Mouse (Mus musculus): ENCODE results near the gene Pecr. TPM values are rescaled to one million over a fixed set of nuclear protein-coding genes. Genes with fewer than 3 reads are reported as not detected.

Gene Pecr
- polyA plus RNA-seq, 1 experiment: 4.5 TPM

- no peak for DNase-seq (ENCODE audit: low read depth)
- TF ChIP-seq CTCF (IDR thresholded peaks at IDR 0.05; ENCODE audit: borderline replicate concordance, extremely low read depth, insufficient read depth, insufficient read length) (no peak), POLR2A (IDR thresholded peaks at IDR 0.05; ENCODE audit: borderline replicate concordance, extremely low read depth, insufficient read depth, insufficient read length, poor library complexity, severe bottlenecking) (no peak)
Observed at GRCm38 (mm10) chr1:72308919-72309318, 24.8 kb upstream of the Pecr start.

GRCm38 (mm10) chr1:72307317-72307798 is 23.2 kb upstream of the Pecr start, which contains the start of gene Xrcc5:
Xrcc5 (plus strand) TSS chr1:72307421.
- TF ChIP-seq CTCF (IDR thresholded peaks at IDR 0.05; ENCODE audit: borderline replicate concordance, extremely low read depth, insufficient read depth, insufficient read length) (no peak), POLR2A (IDR thresholded peaks at IDR 0.05; ENCODE audit: borderline replicate concordance, extremely low read depth, insufficient read depth, insufficient read length, poor library complexity, severe bottlenecking) (peak; percentile 58; the same call in 1 of the 2 replicates)
- DNase-seq (ENCODE audit: low read depth): peak; percentile 99

- no peak for DNase-seq (ENCODE audit: low read depth)
- peak; percentile 58; the same call in 1 of the 2 replicates for TF ChIP-seq CTCF (IDR thresholded peaks at IDR 0.05; ENCODE audit: borderline replicate concordance, extremely low read depth, insufficient read depth, insufficient read length)
- no peak for TF ChIP-seq POLR2A (IDR thresholded peaks at IDR 0.05; ENCODE audit: borderline replicate concordance, extremely low read depth, insufficient read depth, insufficient read length, poor library complexity, severe bottlenecking)
Observed at GRCm38 (mm10) chr1:72306679-72307181, 22.6 kb upstream of the Pecr start.

GRCm38 (mm10) chr1:72306241-72306640 is 22.1 kb upstream of the Pecr start:
- TF ChIP-seq CTCF (IDR thresholded peaks at IDR 0.05; ENCODE audit: borderline replicate concordance, extremely low read depth, insufficient read depth, insufficient read length) (no peak), POLR2A (IDR thresholded peaks at IDR 0.05; ENCODE audit: borderline replicate concordance, extremely low read depth, insufficient read depth, insufficient read length, poor library complexity, severe bottlenecking) (no peak)
- DNase-seq (ENCODE audit: low read depth): peak; percentile 35

GRCm38 (mm10) chr1:72301845-72302244 is 17.7 kb upstream of the Pecr start:
- TF ChIP-seq POLR2A (IDR thresholded peaks at IDR 0.05; ENCODE audit: borderline replicate concordance, extremely low read depth, insufficient read depth, insufficient read length, poor library complexity, severe bottlenecking) (no peak), CTCF (IDR thresholded peaks at IDR 0.05; ENCODE audit: borderline replicate concordance, extremely low read depth, insufficient read depth, insufficient read length) (no peak)
- DNase-seq (ENCODE audit: low read depth): no peak

- TF ChIP-seq POLR2A (IDR thresholded peaks at IDR 0.05; ENCODE audit: borderline replicate concordance, extremely low read depth, insufficient read depth, insufficient read length, poor library complexity, severe bottlenecking) (no peak), CTCF (IDR thresholded peaks at IDR 0.05; ENCODE audit: borderline replicate concordance, extremely low read depth, insufficient read depth, insufficient read length) (no peak)
- DNase-seq (ENCODE audit: low read depth): no peak
Observed at GRCm38 (mm10) chr1:72295746-72296145, 11.6 kb upstream of the Pecr start.

- TF ChIP-seq POLR2A (IDR thresholded peaks at IDR 0.05; ENCODE audit: borderline replicate concordance, extremely low read depth, insufficient read depth, insufficient read length, poor library complexity, severe bottlenecking) (no peak), CTCF (IDR thresholded peaks at IDR 0.05; ENCODE audit: borderline replicate concordance, extremely low read depth, insufficient read depth, insufficient read length) (no peak)
- DNase-seq (ENCODE audit: low read depth): no peak
Observed at GRCm38 (mm10) chr1:72293869-72294663, 10.0 kb upstream of the Pecr start.

- TF ChIP-seq POLR2A (IDR thresholded peaks at IDR 0.05; ENCODE audit: borderline replicate concordance, extremely low read depth, insufficient read depth, insufficient read length, poor library complexity, severe bottlenecking) (no peak), CTCF (IDR thresholded peaks at IDR 0.05; ENCODE audit: borderline replicate concordance, extremely low read depth, insufficient read depth, insufficient read length) (no peak)
- DNase-seq (ENCODE audit: low read depth): no peak
Observed at GRCm38 (mm10) chr1:72291925-72292324, 7.8 kb upstream of the Pecr start.

GRCm38 (mm10) chr1:72291421-72291820 is 7.3 kb upstream of the Pecr start:
- DNase-seq (ENCODE audit: low read depth): no peak
- TF ChIP-seq POLR2A (IDR thresholded peaks at IDR 0.05; ENCODE audit: borderline replicate concordance, extremely low read depth, insufficient read depth, insufficient read length, poor library complexity, severe bottlenecking) (no peak), CTCF (IDR thresholded peaks at IDR 0.05; ENCODE audit: borderline replicate concordance, extremely low read depth, insufficient read depth, insufficient read length) (no peak)

GRCm38 (mm10) chr1:72290896-72291295 is 6.8 kb upstream of the Pecr start:
- TF ChIP-seq POLR2A (IDR thresholded peaks at IDR 0.05; ENCODE audit: borderline replicate concordance, extremely low read depth, insufficient read depth, insufficient read length, poor library complexity, severe bottlenecking) (no peak), CTCF (IDR thresholded peaks at IDR 0.05; ENCODE audit: borderline replicate concordance, extremely low read depth, insufficient read depth, insufficient read length) (no peak)
- no peak for DNase-seq (ENCODE audit: low read depth)

- TF ChIP-seq CTCF (IDR thresholded peaks at IDR 0.05; ENCODE audit: borderline replicate concordance, extremely low read depth, insufficient read depth, insufficient read length): no peak
- no peak for TF ChIP-seq POLR2A (IDR thresholded peaks at IDR 0.05; ENCODE audit: borderline replicate concordance, extremely low read depth, insufficient read depth, insufficient read length, poor library complexity, severe bottlenecking)
Observed at GRCm38 (mm10) chr1:72288527-72289150, 4.5 kb upstream of the Pecr start.

More at GRCm38 (mm10) chr1:72288527-72289150, 4.5 kb upstream of the Pecr start:
- no peak for DNase-seq (ENCODE audit: low read depth)

Measured in brain, embryonic 14.5 days (tissue).